Mouse (Mus musculus): ENCODE data around the gene Pgp.

The Pgp gene

GRCm38 (mm10) chr17:24514270-24515257 is 44.4 kb downstream of the Pgp start:
- intact Hi-C loops (cut with DNase I), result loop anchor here (5.0 kb wide), 1 partner anchor 37 kb away; the partner anchor contains the start of gene Mlst8

DNA sequence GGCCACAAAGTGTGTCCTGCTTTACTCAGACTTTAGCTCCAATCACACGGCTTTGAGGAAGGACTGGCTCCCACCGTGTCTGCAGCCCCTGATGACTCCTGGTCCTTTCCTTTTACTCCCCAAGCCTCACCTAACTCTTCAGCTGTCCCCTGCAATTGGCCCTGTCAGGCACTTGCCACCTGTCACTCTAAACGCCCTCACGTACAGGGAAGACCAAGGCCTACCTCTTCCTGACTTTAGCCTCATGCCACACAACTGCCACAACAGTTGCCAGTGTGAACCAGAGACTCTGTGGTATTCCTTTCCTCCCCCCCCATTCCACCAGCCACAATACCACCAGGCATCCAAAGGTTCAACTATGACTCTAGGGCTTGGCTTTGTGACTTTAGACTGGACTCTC is 50.3 kb downstream of the Pgp start:
- intact Hi-C loops (cut with DNase I), result no loop called here
